Comparison of ENCODE assay signal across 10 mouse cellular contexts in the genomic region with DNA sequence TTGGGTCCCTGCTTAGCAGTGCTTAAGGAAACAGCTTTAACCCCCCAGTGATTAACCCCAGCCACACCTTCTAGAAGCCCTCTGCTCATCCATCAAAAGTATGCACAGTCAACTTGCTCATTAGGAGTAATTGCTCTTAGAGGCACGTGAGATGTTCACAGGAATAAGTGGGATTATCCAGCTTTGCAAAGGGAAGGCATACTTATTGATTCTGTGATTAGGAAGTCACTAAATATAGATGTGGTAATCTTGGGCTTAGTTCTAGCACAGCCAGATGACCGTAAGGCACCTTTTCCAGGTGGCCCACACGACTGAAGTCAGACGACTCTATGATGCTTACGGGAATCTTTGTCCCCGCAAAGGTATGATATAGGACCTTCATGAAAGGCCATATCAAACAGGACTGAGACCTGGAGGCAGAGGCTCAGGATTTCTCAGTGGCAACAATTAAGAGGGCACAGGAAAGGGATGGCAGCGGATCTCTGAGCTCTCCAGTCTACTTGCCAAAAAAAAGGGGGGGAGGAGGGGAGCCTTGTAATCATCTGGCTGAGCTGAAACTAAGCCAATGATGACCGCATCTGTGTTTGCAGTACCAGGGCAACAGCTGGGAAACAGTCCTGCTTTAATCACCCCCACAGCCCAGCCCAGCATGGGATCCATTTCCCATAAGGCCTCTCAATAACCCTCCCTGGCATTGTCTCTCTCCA.
A peak's percentile ranks its signal among the peaks of the same experiment; 100 is the strongest.
DNase-seq lines count a peak whose midpoint lies in the region; ATAC-seq lines count a peak whose summit lies in the region.
"Had no signal": no experiment of that assay in that cellular context is flagged by ENCODE, and none has a peak within 500 bp of the region (broad histone marks: within the 10 kb centered on the region; RNA-seq: fewer than 3 reads in every experiment).

No protein-coding gene starts in this region.

- H3K27me3 ChIP-seq in heart, embryonic 11.5 days (ENCODE audit: control insufficient read depth, insufficient read depth, low read length), result no peaks in the 10 kb centered on the region
- H3K27me3 ChIP-seq in limb, embryonic 13.5 days, result no peaks in the 10 kb centered on the region
- H3K27me3 ChIP-seq: heart, embryonic 13.5 days had no signal

- no peak overlapping the region for H3K9ac ChIP-seq in heart, embryonic 11.5 days (ENCODE audit: low read depth, low read length)
- H3K9ac ChIP-seq in limb, embryonic 13.5 days, result no peak overlapping the region
- H3K9ac ChIP-seq: heart, embryonic 13.5 days had no signal

- H3K36me3 ChIP-seq in heart, embryonic 11.5 days (ENCODE audit: control insufficient read depth, insufficient read depth, low read length), result no peaks in the 10 kb centered on the region
- H3K36me3 ChIP-seq in limb, embryonic 13.5 days, result no peaks in the 10 kb centered on the region
- H3K36me3 ChIP-seq: G1E; heart, embryonic 13.5 days had no signal

- no peak overlapping the region for H3K27ac ChIP-seq in heart, embryonic 11.5 days (ENCODE audit: low read depth, low read length)
- no peak overlapping the region for H3K27ac ChIP-seq in limb, embryonic 13.5 days
- H3K27ac ChIP-seq: heart, embryonic 13.5 days had no signal

- no peak for ATAC-seq in heart, embryonic 11.5 days (replicated peaks; ENCODE audit: insufficient number of reproducible peaks, low FRiP score, low TSS enrichment)
- peak; percentile 38; the same call in 1 of the 2 replicates for ATAC-seq in limb, embryonic 13.5 days (ENCODE audit: low FRiP score, low read depth)

- WGBS in heart, embryonic 11.5 days (ENCODE audit: insufficient replicate concordance), result 68% methylated on average over 8 of the region's 8 CpGs
- 51% methylated on average over 8 of the region's 8 CpGs for WGBS in limb, embryonic 13.5 days

- H3K4me2 ChIP-seq in heart, embryonic 11.5 days, result no peak overlapping the region
- no peak overlapping the region for H3K4me2 ChIP-seq in limb, embryonic 13.5 days (replicated peaks)
- H3K4me2 ChIP-seq: heart, embryonic 13.5 days had no signal

- DNase-seq in heart, adult 11 months, result peak; percentile 95
- DNase-seq in 3T3-L1 (ENCODE audit: low read depth, low spot score), result peak; percentile 64
- peak; percentile 88 for DNase-seq in brain, adult 2 months (ENCODE audit: low read depth, low spot score)
- DNase-seq in urinary bladder, postnatal 4 days (ENCODE audit: low spot score in 2 of 2), result no peak
- DNase-seq in left cerebral cortex, postnatal 36 days (ENCODE audit: low spot score in 2 of 2), result no peak
- DNase-seq in kidney, adult 8-10 months, result no peak

- no peak overlapping the region for H3K4me3 ChIP-seq in heart, embryonic 11.5 days (ENCODE audit: low read depth, low read length)
- H3K4me3 ChIP-seq in limb, embryonic 13.5 days, result no peak overlapping the region
- H3K4me3 ChIP-seq: heart, embryonic 13.5 days had no signal

- intact Hi-C loops in left cerebral cortex, postnatal 36 days (cut with DNase I), result no loop called here

- H3K4me1 ChIP-seq in heart, embryonic 11.5 days (ENCODE audit: control insufficient read depth, insufficient read depth, low read length), result no peaks in the 10 kb centered on the region
- H3K4me1 ChIP-seq in limb, embryonic 13.5 days, result peaks cover 53% of the 10 kb centered on the region

- no peaks in the 10 kb centered on the region for H3K9me3 ChIP-seq in heart, embryonic 11.5 days (replicated peaks; ENCODE audit: control insufficient read depth, low read length)
- no peaks in the 10 kb centered on the region for H3K9me3 ChIP-seq in limb, embryonic 13.5 days
- H3K9me3 ChIP-seq: G1E; heart, embryonic 13.5 days had no signal

Comparison
In these comparisons a context has a peak if more than half of its experiments do, and no peak if none do; other contexts are left out.
1. DNase-seq: peak in heart, adult 11 months (single experiment), 3T3-L1 (single experiment) and brain, adult 2 months (single experiment); none in urinary bladder, postnatal 4 days (0 of 2), left cerebral cortex, postnatal 36 days (0 of 2) and kidney, adult 8-10 months (0 of 2).